Mouse (Mus musculus): Measurements from ENCODE around the gene Prm1. TPM values are rescaled to one million over a fixed set of nuclear protein-coding genes. Genes with fewer than 3 reads are reported as not detected.

The Prm1 gene
- polyA plus RNA-seq, 1 experiment from 2014 or later = not detected

DNA sequence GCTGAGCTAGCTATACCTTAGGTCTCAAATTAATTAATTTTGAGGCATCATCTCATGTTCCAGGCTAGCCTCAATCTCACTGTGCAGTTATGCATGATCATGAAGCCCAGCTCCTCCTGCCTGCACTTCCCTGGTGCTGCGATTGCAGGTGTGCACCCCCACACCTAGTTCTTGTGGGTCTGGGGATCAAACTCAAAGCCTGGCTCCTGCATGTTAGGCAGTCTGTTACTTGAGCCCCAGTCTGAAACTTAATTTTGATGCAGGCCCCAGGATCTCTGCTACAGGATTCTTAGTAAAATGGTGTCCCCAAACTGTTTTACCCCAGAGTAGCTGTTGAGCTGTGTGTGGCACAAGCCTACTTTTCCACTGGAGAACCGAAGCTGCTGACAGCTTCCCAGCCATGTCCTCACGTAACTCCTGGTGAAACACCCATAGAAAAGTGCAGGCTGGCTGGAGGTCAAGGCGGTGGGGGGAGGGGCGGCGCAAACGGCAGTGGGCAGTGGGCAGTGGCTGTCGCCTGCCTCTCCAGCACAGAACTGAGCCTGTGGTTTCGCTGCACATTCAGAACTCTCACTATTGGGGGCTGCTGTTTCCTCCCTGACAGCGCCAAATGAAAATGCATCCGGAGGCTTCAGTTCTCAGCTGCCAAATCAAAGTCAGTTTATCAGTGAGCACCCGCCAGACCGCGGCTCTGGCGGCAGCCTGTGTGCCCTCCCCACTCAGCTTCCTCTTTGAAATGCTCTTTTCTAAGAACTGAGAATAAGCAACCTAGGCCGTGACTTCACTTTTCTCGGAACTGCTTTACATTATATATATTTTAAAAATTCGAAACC, 38.1 kb upstream of the Prm1 start:
- ATAC-seq (ENCODE audit: insufficient read depth) (peak; percentile 75), DNase-seq (peak; percentile 85)
- Histone ChIP-seq H3K27me3 (ENCODE audit: insufficient read depth, low read length) (no peaks in the 10 kb centered on the region), H3K9me3 (ENCODE audit: low read depth, low read length) (no peaks in the 10 kb centered on the region), H3K9ac (peak overlapping the region; percentile 21), H3K4me2 (peak overlapping the region; percentile 50), H3K27ac (ENCODE audit: low read depth) (peak overlapping the region; percentile 65; the same call in 1 of the 2 replicates), H3K4me1 (ENCODE audit: insufficient read depth) (peaks cover 10% of the 10 kb centered on the region), H3K4me3 (ENCODE audit: low read depth, low read length) (peak overlapping the region; percentile 17), H3K36me3 (ENCODE audit: insufficient read depth) (peaks cover 8% of the 10 kb centered on the region; the same call in 1 of the 2 replicates)
- 7% methylated on average over 18 of the region's 18 CpGs for WGBS
- no peak for TF ChIP-seq CTCF (IDR thresholded peaks at IDR 0.05; ENCODE audit: low read depth)

DNA sequence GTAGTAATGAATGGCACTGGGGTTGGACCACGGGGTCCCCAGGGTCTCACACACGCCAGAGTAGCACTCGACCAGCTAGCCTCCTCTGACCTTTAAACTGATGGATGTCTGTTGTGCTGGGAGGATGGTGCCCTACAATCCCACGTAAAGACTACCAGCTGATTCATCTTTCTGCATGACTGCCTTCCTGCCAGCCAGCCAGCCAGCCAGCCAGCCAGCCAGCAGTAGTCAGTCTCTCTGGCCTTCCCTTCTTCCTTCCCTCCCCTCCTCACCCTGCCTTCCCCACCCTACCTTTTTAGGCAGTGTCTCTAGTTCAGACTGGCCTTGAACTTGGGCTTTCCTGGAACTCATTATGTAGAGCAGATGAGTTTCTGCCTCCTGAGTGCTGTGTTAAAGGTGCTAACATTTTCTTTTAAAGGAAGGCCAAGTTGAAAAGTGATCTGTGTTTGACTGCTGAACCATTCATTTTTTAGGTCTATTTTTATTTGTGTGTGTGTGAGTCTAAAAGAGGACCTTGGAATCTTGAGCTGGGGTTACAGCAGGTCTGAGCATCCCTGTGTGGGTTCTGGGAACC, 36.7 kb upstream of the Prm1 start:
- no peak overlapping the region for H3K27ac ChIP-seq (ENCODE audit: low read depth)
- no peaks in the 10 kb centered on the region for H3K9me3 ChIP-seq (ENCODE audit: low read depth, low read length)
- peaks cover 20% of the 10 kb centered on the region for H3K4me1 ChIP-seq (ENCODE audit: insufficient read depth)
- DNase-seq (no peak), ATAC-seq (ENCODE audit: insufficient read depth) (no peak)
- no peak overlapping the region for H3K4me3 ChIP-seq (ENCODE audit: low read depth, low read length)
- H3K4me2 ChIP-seq = no peak overlapping the region
- no peak for TF ChIP-seq CTCF (IDR thresholded peaks at IDR 0.05; ENCODE audit: low read depth)
- WGBS = 74% methylated on average over 4 of the region's 4 CpGs
- peaks cover 8% of the 10 kb centered on the region; the same call in 1 of the 2 replicates for H3K36me3 ChIP-seq (ENCODE audit: insufficient read depth)
- H3K27me3 ChIP-seq (ENCODE audit: insufficient read depth, low read length) = no peaks in the 10 kb centered on the region
- no peak overlapping the region for H3K9ac ChIP-seq

DNA sequence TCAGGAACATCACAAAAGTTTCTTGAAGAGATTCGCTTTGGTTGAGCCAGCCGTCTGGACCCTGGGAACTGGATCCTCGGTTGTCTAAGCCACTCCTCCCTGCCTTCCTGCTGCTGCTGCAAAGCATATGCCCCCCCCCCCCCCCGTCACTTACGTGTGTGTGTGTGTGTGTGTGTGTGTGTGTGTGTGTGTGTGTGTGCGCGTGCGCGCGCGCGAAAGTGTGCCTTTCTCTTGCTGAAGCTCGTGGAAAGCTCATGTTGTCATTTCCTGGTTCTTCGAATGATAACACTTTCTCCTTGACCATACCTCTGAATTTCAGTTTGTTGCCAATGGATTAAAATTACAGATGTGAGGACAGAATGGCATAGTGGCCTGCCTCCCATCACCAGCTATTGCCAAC, 34.4 kb upstream of the Prm1 start:
- Histone ChIP-seq H3K36me3 (ENCODE audit: insufficient read depth) (peaks cover 8% of the 10 kb centered on the region; the same call in 1 of the 2 replicates), H3K9ac (no peak overlapping the region), H3K9me3 (ENCODE audit: low read depth, low read length) (no peaks in the 10 kb centered on the region), H3K4me2 (no peak overlapping the region), H3K27me3 (ENCODE audit: insufficient read depth, low read length) (no peaks in the 10 kb centered on the region), H3K27ac (ENCODE audit: low read depth) (no peak overlapping the region), H3K4me1 (ENCODE audit: insufficient read depth) (peaks cover 23% of the 10 kb centered on the region), H3K4me3 (ENCODE audit: low read depth, low read length) (no peak overlapping the region)
- no peak for TF ChIP-seq CTCF (IDR thresholded peaks at IDR 0.05; ENCODE audit: low read depth)
- WGBS = 79% methylated on average over 10 of the region's 14 CpGs
- ATAC-seq (ENCODE audit: insufficient read depth) = no peak
- no peak for DNase-seq

DNA sequence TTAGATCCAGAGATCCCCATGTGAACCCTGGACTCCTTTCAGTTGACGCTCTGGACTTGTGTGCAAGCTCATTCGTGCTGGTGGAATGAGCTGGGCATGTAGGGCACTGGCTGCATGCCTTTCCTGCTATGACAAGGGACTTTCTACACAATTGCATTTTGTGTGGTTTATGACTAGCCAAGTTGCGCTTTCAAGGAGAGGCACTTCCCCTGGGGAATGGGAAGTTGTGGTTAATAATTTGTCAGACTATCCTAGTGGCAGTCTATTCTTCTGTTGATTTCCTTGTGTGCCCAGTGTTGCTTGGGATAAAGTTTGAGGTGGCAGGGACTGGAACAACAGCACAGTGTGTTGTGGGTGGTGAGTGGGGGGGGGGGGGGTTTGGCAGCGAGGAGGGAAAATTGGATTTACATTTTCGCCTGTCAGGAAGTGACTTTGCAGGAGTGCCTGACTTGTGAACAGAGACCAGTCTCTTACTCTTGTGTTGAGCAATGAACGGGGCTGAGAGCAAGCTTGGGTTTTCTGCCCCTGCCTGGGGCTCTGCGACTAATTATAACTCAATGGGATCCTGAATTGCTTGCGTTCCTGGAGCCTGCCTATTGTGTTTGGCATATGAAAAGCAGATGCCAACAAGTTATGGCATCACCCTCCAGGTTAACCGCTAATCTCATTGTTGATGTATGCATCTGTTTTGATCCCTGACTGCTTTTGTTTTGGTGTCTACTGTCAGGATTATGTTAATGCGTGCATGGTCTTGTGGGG, 33.0 kb upstream of the Prm1 start:
- no peak for ATAC-seq (ENCODE audit: insufficient read depth)

DNA sequence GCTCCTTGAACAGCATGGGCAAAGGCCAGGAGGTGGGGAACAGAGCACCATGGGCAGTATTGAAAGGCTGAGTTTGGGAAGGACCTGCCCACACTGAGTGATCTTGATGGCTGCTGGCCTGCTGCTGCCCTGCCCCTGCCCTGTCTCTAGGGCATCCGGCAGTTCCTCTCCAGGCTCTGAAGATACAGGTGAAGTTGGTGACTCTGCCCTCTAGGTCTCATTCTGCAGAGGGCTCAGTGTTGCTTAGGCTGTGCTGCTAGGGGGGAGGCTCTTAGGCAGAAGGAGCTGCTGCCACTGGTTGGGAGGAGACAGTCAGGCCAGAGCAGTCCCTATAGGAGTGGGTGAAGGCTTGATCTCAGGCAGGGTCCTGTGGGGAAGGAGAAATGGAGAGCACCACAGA, 32.3 kb upstream of the Prm1 start:
- 88% methylated on average over 1 of the region's 1 CpGs for WGBS
- H3K27me3 ChIP-seq (ENCODE audit: insufficient read depth, low read length) = no peaks in the 10 kb centered on the region
- H3K27ac ChIP-seq (ENCODE audit: low read depth) = peak overlapping the region; percentile 54; the same call in 1 of the 2 replicates
- no peak overlapping the region for H3K4me3 ChIP-seq (ENCODE audit: low read depth, low read length)
- no peak overlapping the region for H3K9ac ChIP-seq
- H3K9me3 ChIP-seq (ENCODE audit: low read depth, low read length) = no peaks in the 10 kb centered on the region
- no peak for ATAC-seq (ENCODE audit: insufficient read depth)
- no peak overlapping the region for H3K4me2 ChIP-seq
- H3K4me1 ChIP-seq (ENCODE audit: insufficient read depth) = peaks cover 13% of the 10 kb centered on the region
- no peak for TF ChIP-seq CTCF (IDR thresholded peaks at IDR 0.05; ENCODE audit: low read depth)
- peaks cover 8% of the 10 kb centered on the region; the same call in 1 of the 2 replicates for H3K36me3 ChIP-seq (ENCODE audit: insufficient read depth)
- DNase-seq = no peak

More for the DNA sequence above, 33.0 kb upstream of the Prm1 start:
- peak overlapping the region; percentile 54; the same call in 1 of the 2 replicates for H3K27ac ChIP-seq (ENCODE audit: low read depth)
- no peaks in the 10 kb centered on the region for H3K27me3 ChIP-seq (ENCODE audit: insufficient read depth, low read length)
- 49% methylated on average over 10 of the region's 10 CpGs for WGBS
- TF ChIP-seq CTCF (IDR thresholded peaks at IDR 0.05; ENCODE audit: low read depth) = no peak
- H3K4me3 ChIP-seq (ENCODE audit: low read depth, low read length) = no peak overlapping the region
- H3K4me1 ChIP-seq (ENCODE audit: insufficient read depth) = peaks cover 17% of the 10 kb centered on the region
- peak overlapping the region; percentile 6; the same call in 1 of the 2 replicates for H3K4me2 ChIP-seq
- peak; percentile 50 for DNase-seq
- H3K9me3 ChIP-seq (ENCODE audit: low read depth, low read length) = no peaks in the 10 kb centered on the region
- H3K9ac ChIP-seq = no peak overlapping the region
- peaks cover 8% of the 10 kb centered on the region; the same call in 1 of the 2 replicates for H3K36me3 ChIP-seq (ENCODE audit: insufficient read depth)

DNA sequence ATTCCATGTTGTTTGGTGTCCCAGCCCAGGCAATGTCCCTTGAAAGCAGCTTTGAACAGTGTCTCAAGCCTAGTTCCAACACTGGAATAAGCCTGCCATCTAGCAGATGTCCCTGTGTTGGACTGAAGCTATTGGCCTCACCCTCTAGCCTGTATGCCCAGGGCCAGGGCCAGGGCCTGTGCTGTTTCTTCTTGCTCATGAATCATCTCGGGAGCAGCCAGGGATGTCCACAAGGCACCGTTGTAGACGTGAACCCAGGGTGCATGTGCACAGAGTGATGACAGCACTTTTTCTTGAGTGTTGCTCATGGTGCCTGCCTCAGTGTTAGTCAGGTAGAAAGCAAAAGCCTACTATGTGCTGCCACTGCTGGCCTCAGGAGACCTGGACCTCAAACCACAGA, 31.6 kb upstream of the Prm1 start:
- Histone ChIP-seq H3K9me3 (ENCODE audit: low read depth, low read length) (no peaks in the 10 kb centered on the region), H3K4me1 (ENCODE audit: insufficient read depth) (peaks cover 13% of the 10 kb centered on the region)

More for the DNA sequence above, 31.6 kb upstream of the Prm1 start:
- TF ChIP-seq CTCF (IDR thresholded peaks at IDR 0.05; ENCODE audit: low read depth) = no peak
- Histone ChIP-seq H3K9ac (no peak overlapping the region), H3K36me3 (ENCODE audit: insufficient read depth) (peaks cover 8% of the 10 kb centered on the region; the same call in 1 of the 2 replicates), H3K4me2 (no peak overlapping the region), H3K27me3 (ENCODE audit: insufficient read depth, low read length) (no peaks in the 10 kb centered on the region), H3K4me3 (ENCODE audit: low read depth, low read length) (no peak overlapping the region), H3K27ac (ENCODE audit: low read depth) (no peak overlapping the region)
- DNase-seq (no peak), ATAC-seq (ENCODE audit: insufficient read depth) (no peak)
- 78% methylated on average over 3 of the region's 3 CpGs for WGBS
